In genomic region chr6:122393231-122393881, GRCm38 (mm10) we compare ENCODE assay signal across 1 mouse cellular context.
TF ChIP-seq lines count a peak whose summit lies in the region.

No protein-coding gene starts in this region.

TF ChIP-seq in MEL, 35 proteins besides CTCF, POLR2A, EP300 and RAD21 (continued from another document):
- no peak for TF ChIP-seq MEF2A (IDR thresholded peaks at IDR 0.05; ENCODE audit: extremely low read depth, insufficient replicate concordance, low read depth, low read length, poor library complexity, severe bottlenecking)
- peak; percentile 74 for TF ChIP-seq TBP (IDR thresholded peaks at IDR 0.05; ENCODE audit: low read depth, low read length)
- peak; percentile 59 for TF ChIP-seq MXI1 (IDR thresholded peaks at IDR 0.05; ENCODE audit: low read depth, low read length)
- 0 out of 2 replicates have a peak, but pooled peaks have one; percentile 17 for TF ChIP-seq KAT2A (conservative IDR thresholded peaks at IDR 0.05; ENCODE audit: low read depth, low read length)
- no peak for TF ChIP-seq SMC3 (IDR thresholded peaks at IDR 0.05; ENCODE audit: low read depth, low read length)
- TF ChIP-seq NRF1 (IDR thresholded peaks at IDR 0.05; ENCODE audit: insufficient read depth, low read depth, low read length, poor library complexity, severe bottlenecking) = no peak
- peak; percentile 74 for TF ChIP-seq TAL1 (IDR thresholded peaks at IDR 0.05; ENCODE audit: low read length)
- TF ChIP-seq JUND (IDR thresholded peaks at IDR 0.05; ENCODE audit: low read depth, low read length) = peak; percentile 39; the same call in 1 of the 2 replicates
- TF ChIP-seq E2F4 (IDR thresholded peaks at IDR 0.05; ENCODE audit: borderline replicate concordance, low read depth, low read length) = no peak
- TF ChIP-seq TCF12 (IDR thresholded peaks at IDR 0.05; ENCODE audit: low read depth, low read length) = peak; percentile 81
